Mouse (Mus musculus) adrenal gland, postnatal 36 days (tissue): ENCODE results near the gene Ciz1. TPM values are rescaled to one million over a fixed set of nuclear protein-coding genes. Genes with fewer than 3 reads are reported as not detected.

ENCODE experiments used
- DNase-seq, 2 experiments: peaks; one replicate each; pipeline ENCODE4 v3.0.0; 2021; ENCODE audit warnings: mixed read lengths in 1 of 2
- microRNA-seq: library from miRNA; unstranded; fragments of <30 nt; microRNA quantifications from one replicate; pipeline ENCODE4 v1.2.0, GENCODE M21; 2021
- total RNA-seq, 2 experiments: library from RNA; stranded (reverse); gene quantifications; 2 replicates each; pipeline ENCODE4 v1.2.3; 2021

The Ciz1 gene
- total RNA-seq, 2 experiments from 2014 or later: 59.8 to 66.2 TPM

- DNase-seq: no peak
These were observed 65.4 kb downstream of the Ciz1 start for GRCm38 (mm10) chr2:32417486-32417885.

GRCm38 (mm10) chr2:32418430-32419151 lies 66.5 kb downstream of the Ciz1 start:
- no peak for DNase-seq

- peak; percentile 89 to 90 for DNase-seq
These were observed 67.2 kb downstream of the Ciz1 start for GRCm38 (mm10) chr2:32419359-32419758.

DNA sequence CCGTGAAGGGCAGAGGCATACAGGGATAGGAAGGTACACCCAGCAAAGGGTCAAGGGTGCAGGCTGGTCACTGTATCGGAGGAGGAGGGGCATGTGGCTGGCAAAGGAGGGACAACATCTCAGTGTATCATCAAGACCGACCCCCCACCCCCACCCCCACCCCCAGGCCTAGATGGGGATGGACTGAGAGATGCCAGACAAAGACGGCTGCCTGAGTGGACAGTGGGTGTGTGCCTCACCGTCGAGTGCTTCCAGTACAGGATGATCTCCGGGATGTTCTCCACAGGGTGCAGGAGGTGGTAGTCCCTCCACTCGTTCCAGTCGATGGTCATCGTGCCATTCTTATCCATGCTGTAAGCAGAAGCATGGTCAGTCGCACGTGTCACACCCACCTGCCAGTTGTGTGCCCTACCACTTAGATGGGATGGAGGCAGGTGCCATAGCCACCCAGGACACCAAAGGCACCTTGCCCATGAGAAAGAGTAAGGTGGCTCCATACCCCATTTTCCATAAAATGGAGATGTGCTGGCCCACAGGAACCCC lies 68.0 kb downstream of the Ciz1 start:
- no peak for DNase-seq

- DNase-seq: no peak
These were observed 68.5 kb downstream of the Ciz1 start for GRCm38 (mm10) chr2:32420647-32421046.

- no peak for DNase-seq
These were observed 69.7 kb downstream of the Ciz1 start for GRCm38 (mm10) chr2:32421851-32422251.

DNA sequence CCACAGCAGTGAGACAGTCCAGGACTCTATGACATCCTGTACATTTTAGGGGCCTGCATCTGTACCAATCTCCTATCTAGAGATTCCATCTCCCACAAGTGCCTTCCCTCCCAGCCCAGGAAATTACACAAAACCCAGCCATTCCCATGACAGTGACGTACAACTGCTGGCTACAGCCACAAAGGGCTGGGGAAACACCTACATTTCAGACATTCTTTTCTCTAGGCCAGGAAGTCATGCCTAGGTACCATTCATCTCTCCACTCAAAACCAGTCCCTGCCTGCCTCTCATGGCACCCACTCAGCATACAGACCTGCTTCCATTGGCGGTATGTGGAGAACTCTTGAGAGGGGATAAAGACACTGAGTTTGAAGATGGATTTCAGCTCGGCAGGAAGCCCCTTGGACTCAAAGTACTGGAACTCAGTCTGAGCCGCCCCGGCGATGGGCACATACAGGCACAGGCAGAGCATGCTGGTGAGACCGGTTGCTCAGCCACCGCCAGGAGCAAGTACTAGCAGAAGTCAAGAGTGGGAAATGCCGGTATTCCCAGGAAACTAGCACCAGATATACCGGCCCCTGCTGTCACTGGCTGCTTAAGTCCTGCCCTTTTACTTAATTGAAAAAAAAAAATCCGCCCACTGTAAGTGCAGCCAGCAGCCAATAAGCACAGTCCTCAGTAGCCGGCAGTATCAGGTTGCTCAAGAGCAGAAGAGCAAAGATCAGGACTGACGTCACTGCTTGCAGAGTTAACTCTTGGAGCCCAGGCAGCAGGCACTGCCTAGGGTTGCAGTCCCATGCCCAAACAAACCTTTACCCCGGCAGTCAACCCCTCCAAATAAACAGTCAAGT lies 71.6 kb downstream of the Ciz1 start:
- DNase-seq: peak; percentile 80 to 83

- DNase-seq: no peak
These were observed 72.7 kb downstream of the Ciz1 start for GRCm38 (mm10) chr2:32424796-32425195.

- DNase-seq: no peak
These were observed 73.4 kb downstream of the Ciz1 start for GRCm38 (mm10) chr2:32425568-32425967.

- DNase-seq: peak in 1 of 2 experiments; percentile 48
These were observed 74.0 kb downstream of the Ciz1 start for GRCm38 (mm10) chr2:32426141-32426540.

- DNase-seq: no peak
These were observed 75.6 kb downstream of the Ciz1 start for GRCm38 (mm10) chr2:32427720-32428119.

DNA sequence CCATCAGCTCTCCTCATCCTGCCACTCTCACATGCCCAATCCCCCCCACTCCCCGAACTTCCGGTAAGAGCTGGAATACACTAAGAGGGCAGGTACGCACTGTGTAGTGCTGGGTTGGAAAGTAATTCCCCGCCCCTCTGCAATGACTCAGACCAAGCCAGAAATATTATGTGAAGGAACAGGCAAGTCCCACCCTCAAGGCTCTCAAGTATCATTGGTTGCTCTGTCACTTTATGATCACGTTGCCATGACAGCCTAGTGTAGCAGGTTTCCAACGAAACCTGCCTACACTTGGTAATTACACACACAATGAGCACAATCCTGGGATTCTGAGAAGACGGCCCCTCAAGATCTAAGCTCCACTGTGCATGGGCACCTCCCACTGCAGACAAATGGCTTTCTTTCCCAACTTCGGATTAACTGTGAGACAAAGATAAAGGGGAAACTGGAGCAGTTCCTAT lies 76.2 kb downstream of the Ciz1 start:
- DNase-seq: peak; percentile 67 to 74

- no peak for DNase-seq
These were observed 77.2 kb downstream of the Ciz1 start for GRCm38 (mm10) chr2:32429215-32429891.

Small RNA genes within 50 kb of the gene (microRNA-seq; reads per million reads assigned to microRNA genes)
- gene Gm23363 (not detected), gene Mir199b (18.7 reads per million, percentile 32 among the genes with 10 or more reads in this experiment)

Other genes with a start within 250 kb of the Ciz1 start
- 100 to 1,000 TPM in 1 of 2 experiments, 10 to 100 TPM in 1; 99.3 to 119 TPM for gene Prrc2b, start 201.2 kb upstream of the Ciz1 start, total RNA-seq
- gene Pomt1, start 115.7 kb upstream of the Ciz1 start, total RNA-seq: 10 to 100 TPM; 32.2 to 37.5 TPM
- 100 to 1,000 TPM; 118 to 120 TPM for gene Uck1, start 92.2 kb upstream of the Ciz1 start, total RNA-seq
- 10 to 100 TPM; 73.0 to 74.2 TPM for gene Golga2, start 64.9 kb upstream of the Ciz1 start, total RNA-seq
- gene Swi5, start 64.3 kb upstream of the Ciz1 start, total RNA-seq: 100 to 1,000 TPM; 289 to 304 TPM
- gene Dnm1, start 1.0 kb downstream of the Ciz1 start, total RNA-seq: 10 to 100 TPM; 14.8 to 20.3 TPM
- 100 to 1,000 TPM; 175 to 184 TPM for gene 1110008P14Rik, start 29.6 kb downstream of the Ciz1 start, total RNA-seq
- gene Lcn2, start 35.9 kb downstream of the Ciz1 start, total RNA-seq: 1 to 10 TPM; 1.1 to 3.9 TPM
- gene Ptges2, start 43.6 kb downstream of the Ciz1 start, total RNA-seq: 10 to 100 TPM; 58.2 to 58.7 TPM
- gene Naif1, start 98.1 kb downstream of the Ciz1 start, total RNA-seq: 1 to 10 TPM; 4.3 to 5.2 TPM
- 10 to 100 TPM; 78.8 to 99.7 TPM for gene Slc25a25, start 99.1 kb downstream of the Ciz1 start, total RNA-seq
- gene Fam102a, start 183.0 kb downstream of the Ciz1 start, total RNA-seq: 10 to 100 TPM; 21.5 to 34.8 TPM
- gene Dpm2, start 218.5 kb downstream of the Ciz1 start, total RNA-seq: 10 to 100 TPM; 60.5 to 61.1 TPM
- gene Pip5kl1, start 222.5 kb downstream of the Ciz1 start, total RNA-seq: not detected
- not detected for gene 9430097D07Rik, start 223.4 kb downstream of the Ciz1 start, total RNA-seq
- 10 to 100 TPM in 1 of 2 experiments, 1 to 10 TPM in 1; 7.9 to 11.0 TPM for gene St6galnac4, start 234.8 kb downstream of the Ciz1 start, total RNA-seq
- 10 to 100 TPM; 38.3 to 58.1 TPM for gene St6galnac6, start 247.4 kb downstream of the Ciz1 start, total RNA-seq